Mouse (Mus musculus): ENCODE measurements around the gene Bloc1s1. TPM values are rescaled to one million over a fixed set of nuclear protein-coding genes. Genes with fewer than 3 reads are reported as not detected.
A peak's percentile ranks its signal among the peaks of the same experiment; 100 is the strongest.

Gene Bloc1s1
- polyA plus RNA-seq (2016; fragmentation: Nextera tagmentation; extraction: Ambion mirVana) = 82.5 and 83.0 TPM in 2 replicates

DNA sequence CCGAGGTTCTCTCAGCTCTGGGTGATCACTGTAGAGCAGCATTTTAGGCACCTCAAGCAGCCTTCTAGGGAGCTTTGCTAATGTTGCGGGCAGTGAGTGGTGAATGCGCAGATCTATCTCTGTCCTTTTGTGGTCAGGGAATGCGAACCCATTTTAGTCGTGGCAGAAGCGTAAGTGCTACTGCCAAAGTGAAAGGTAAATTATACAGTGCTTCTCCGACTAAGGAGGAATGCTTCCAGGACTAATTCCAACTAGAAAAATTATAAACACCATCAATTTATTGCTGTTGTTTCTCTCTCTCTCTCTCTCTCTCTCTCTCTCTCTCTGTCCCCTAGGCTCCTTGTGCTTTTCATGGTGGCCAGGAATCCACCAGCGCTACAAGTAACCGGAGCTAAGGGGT lies at the start of gene Bloc1s1:
TSS of gene Bloc1s1 (minus strand) at position 101 of the 400 bp plus-strand sequence.
- Histone ChIP-seq H3K4me3 (peak within 1 kb of the TSS; percentile 94), H3K9me3 (replicated peaks) (no peaks in the 10 kb centered on the region), H3K9ac (peak within 1 kb of the TSS; percentile 84), H3K4me2 (peak within 1 kb of the TSS; percentile 84), H3K4me1 (peaks cover 34% of the 10 kb centered on the region), H3K36me3 (0 out of 2 replicates have a peak, but pooled peaks cover 4% of the 10 kb centered on the region), H3K27me3 (replicated peaks) (peaks cover 25% of the 10 kb centered on the region), H3K27ac (peak within 1 kb of the TSS; percentile 85)
- no peak for ATAC-seq
- 56% methylated on average over 9 of the region's 9 CpGs for WGBS (ENCODE audit: insufficient replicate concordance)

DNA sequence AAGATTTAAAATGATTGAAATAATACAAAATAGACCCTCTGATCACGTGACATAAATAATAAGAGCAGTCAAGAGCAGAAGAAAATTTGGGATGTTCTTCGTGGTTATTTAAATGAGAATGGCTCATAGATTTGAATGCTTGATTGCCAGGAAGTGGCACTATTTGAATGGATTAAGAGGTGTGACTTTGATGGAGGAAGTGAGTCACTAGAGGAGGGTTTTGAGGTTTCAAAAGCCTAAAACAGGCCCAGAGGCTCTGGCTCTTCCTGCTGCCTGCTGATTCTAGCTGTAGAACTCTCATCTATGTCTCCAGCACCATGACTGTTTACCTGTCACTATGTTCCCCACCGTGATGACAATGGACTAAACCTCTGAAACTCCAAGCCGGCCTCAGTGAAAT lies 49.0 kb upstream of the Bloc1s1 start:
- Histone ChIP-seq H3K9me3 (replicated peaks) (no peaks in the 10 kb centered on the region), H3K9ac (no peak overlapping the region), H3K4me2 (no peak overlapping the region), H3K4me1 (no peaks in the 10 kb centered on the region), H3K27ac (no peak overlapping the region), H3K27me3 (replicated peaks) (peaks cover 12% of the 10 kb centered on the region), H3K4me3 (no peak overlapping the region), H3K36me3 (no peaks in the 10 kb centered on the region)
- whole genome bisulfite sequencing (ENCODE audit: insufficient replicate concordance) = 53% methylated on average over 4 of the region's 4 CpGs
- ATAC-seq = no peak

DNA sequence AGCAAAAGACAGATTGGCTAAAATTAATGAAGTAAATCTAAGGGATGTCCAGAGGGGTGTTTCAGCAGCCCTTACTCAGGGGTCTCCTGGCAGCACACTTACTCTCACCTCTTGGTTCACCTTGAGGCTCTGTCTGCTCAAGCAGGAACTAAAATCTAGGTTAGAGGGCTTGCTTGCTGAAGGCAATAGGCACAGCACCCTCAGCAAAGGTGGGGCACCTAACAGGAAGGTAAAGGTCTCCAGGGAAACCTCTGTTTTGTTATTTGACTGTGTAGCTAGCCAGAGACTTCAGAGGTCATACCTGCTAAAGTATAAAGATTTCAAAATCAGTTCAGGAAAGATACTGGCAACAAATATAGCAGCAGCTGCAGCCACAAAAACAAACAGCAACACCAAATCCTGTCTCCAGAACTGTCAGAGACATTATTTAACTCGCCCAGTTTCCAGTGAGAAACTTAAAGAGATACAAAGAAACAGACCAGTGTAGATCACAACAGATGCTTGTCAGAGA lies 47.0 kb upstream of the Bloc1s1 start:
- peaks cover 21% of the 10 kb centered on the region for H3K27me3 ChIP-seq (replicated peaks)
- no peaks in the 10 kb centered on the region for H3K9me3 ChIP-seq (replicated peaks)
- no peaks in the 10 kb centered on the region for H3K4me1 ChIP-seq
- no peaks in the 10 kb centered on the region for H3K36me3 ChIP-seq
- no peak overlapping the region for H3K4me2 ChIP-seq
- no peak overlapping the region for H3K27ac ChIP-seq
- no peak overlapping the region for H3K9ac ChIP-seq
- no peak for ATAC-seq
- H3K4me3 ChIP-seq = no peak overlapping the region
- 23% methylated on average over 1 of the region's 1 CpGs for WGBS (ENCODE audit: insufficient replicate concordance)

DNA sequence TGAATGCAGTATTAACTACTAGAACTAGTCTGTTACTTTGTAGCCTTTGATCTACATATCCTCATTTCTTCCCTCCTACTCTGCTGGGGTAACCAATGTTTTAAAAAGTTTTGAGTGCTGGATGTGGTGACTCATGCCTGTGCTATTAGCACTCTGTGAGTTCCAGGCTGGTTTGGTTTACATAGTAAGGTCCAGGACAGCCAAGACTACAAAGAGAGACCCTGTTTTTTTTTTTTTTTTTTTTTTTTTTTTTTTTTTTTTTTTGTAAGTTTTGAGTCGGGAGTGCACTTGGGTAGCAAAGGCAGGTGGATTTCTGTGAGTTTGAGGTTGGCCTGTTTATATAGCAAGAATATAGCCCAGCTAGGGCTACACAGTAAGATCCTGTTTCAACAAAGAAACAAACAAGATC lies 44.5 kb upstream of the Bloc1s1 start:
- Histone ChIP-seq H3K27ac (no peak overlapping the region), H3K9me3 (replicated peaks) (no peaks in the 10 kb centered on the region), H3K27me3 (replicated peaks) (peaks cover 21% of the 10 kb centered on the region), H3K4me3 (no peak overlapping the region), H3K4me1 (no peaks in the 10 kb centered on the region), H3K4me2 (no peak overlapping the region), H3K36me3 (no peaks in the 10 kb centered on the region), H3K9ac (no peak overlapping the region)
- 32% methylated on average over 1 of the region's 1 CpGs for WGBS (ENCODE audit: insufficient replicate concordance)
- ATAC-seq = no peak

DNA sequence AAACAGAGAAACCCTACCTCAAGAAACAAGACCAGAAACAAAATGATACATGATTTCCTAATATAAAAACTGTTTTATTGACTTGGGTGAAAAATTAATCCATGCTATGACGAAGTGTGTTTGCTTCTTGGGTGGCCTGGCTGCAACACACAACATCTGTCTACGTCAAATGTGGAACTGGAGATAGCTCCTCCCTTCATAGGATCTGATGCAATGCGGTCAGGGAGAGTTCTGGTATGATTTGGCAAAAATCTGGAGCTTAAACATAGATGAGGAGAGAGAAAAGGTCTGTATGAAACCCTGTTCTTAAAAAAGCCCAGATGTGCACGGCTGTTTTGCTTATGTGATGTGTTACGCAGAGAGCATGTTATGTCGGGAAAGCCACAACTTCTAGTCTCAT lies 42.0 kb upstream of the Bloc1s1 start:
- no peak overlapping the region for H3K4me3 ChIP-seq
- WGBS (ENCODE audit: insufficient replicate concordance) = 61% methylated on average over 6 of the region's 6 CpGs
- no peaks in the 10 kb centered on the region for H3K4me1 ChIP-seq
- no peaks in the 10 kb centered on the region for H3K9me3 ChIP-seq (replicated peaks)
- H3K27ac ChIP-seq = no peak overlapping the region
- no peak overlapping the region for H3K9ac ChIP-seq
- no peak for ATAC-seq
- peaks cover 25% of the 10 kb centered on the region for H3K27me3 ChIP-seq (replicated peaks)
- H3K4me2 ChIP-seq = no peak overlapping the region
- no peaks in the 10 kb centered on the region for H3K36me3 ChIP-seq

DNA sequence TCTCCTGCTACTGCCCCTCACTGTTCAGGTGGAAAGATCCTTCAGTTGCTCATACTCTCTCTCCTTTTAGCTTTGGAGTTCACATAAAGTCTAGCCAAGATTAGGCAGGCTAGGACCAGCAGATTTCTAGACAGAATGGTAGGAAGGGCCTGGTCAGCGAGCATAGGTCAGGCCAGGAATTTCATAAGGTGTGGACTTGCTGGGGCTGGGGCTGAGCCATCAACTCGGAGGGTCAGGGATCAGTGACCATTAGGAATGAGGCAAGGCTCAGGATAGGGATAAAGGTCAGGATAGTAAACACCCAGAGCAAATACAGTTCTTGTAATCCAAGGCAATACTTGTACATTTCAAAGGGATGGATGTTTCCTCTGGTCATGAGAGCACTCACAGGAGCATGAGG lies 41.1 kb upstream of the Bloc1s1 start:
- Histone ChIP-seq H3K4me3 (no peak overlapping the region), H3K36me3 (no peaks in the 10 kb centered on the region), H3K4me1 (no peaks in the 10 kb centered on the region), H3K4me2 (no peak overlapping the region), H3K27me3 (replicated peaks) (peaks cover 24% of the 10 kb centered on the region), H3K27ac (no peak overlapping the region), H3K9ac (no peak overlapping the region), H3K9me3 (replicated peaks) (no peaks in the 10 kb centered on the region)
- ATAC-seq = peak; percentile 80
- 43% methylated on average over 2 of the region's 2 CpGs for WGBS (ENCODE audit: insufficient replicate concordance)

DNA sequence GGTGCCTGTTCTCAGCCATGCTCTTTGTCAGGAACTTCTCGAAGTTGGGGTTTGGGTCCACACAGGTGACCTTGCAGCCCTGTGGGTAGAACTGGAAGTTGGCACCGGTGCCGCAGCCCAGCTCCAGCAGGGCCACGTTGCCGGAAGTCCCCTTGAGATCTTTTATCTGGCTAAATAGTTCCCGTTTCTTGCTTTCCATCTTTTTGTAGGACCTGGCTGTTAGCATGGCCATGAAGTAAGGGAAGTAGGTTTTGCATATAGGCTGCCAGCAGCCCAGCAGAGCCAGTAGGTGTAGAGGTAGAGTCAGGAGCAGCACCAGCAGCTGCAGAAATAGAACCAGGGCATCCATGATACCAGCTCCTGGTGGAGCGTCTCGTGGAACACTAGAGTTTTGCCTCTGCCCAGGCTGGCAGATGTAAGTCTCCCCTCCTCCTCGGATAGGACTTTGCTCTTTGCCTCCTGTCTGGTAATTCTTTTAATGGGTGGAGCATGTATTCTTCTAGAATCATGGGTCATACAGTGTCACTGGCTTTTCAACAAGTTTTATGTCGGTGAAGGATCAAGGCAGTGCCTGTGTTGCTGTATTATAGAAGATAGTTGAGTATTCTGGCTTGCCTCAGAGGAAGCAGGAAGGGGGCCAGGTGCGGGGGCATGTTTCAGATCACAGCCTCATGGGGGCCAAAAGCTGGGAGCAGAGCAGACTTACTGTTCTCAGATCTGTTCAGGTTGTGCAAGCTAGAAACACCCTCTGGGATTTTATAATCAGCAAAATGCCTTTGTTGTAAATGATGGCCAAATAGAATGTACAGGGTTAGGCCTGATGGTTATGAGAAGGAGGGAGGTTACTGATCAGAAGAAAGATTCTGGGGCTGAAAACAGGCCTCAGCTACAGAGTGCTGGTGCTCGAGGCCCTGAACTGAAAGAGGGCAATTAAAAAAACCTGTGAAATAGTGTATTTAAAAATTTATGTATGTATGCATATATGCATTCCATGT lies 37.1 kb upstream of the Bloc1s1 start, which contains the start of gene Mettl7b:
TSS of gene Mettl7b (minus strand) at position 399 of the 995 bp plus-strand sequence.
- 56% methylated on average over 12 of the region's 12 CpGs for WGBS (ENCODE audit: insufficient replicate concordance)
- Histone ChIP-seq H3K4me3 (no peak within 1 kb of the TSS), H3K36me3 (no peaks in the 10 kb centered on the region), H3K9me3 (replicated peaks) (no peaks in the 10 kb centered on the region), H3K4me2 (no peak within 1 kb of the TSS), H3K9ac (no peak within 1 kb of the TSS), H3K4me1 (no peaks in the 10 kb centered on the region), H3K27me3 (replicated peaks) (peaks cover 35% of the 10 kb centered on the region), H3K27ac (no peak within 1 kb of the TSS)
- ATAC-seq = no peak

DNA sequence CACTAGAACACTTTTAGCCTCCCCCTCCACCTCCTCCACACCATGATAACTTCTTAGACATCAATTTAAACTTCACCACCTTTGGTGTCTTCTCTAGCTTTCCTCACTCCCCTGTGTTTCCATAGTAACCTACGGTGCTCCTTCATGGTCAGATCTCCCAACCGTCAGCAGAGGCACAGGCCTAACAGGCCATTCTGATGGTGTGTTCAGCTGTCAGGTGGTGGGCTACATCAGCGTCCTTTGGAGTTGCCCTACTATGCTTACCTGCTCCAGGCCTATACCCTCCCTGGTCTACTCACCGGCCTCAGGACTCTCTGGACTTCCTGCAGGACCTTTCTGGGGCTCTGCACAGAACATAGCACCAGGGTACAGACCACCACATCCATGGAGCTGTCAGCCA lies 36.3 kb upstream of the Bloc1s1 start:
- no peak overlapping the region for H3K9ac ChIP-seq
- H3K4me1 ChIP-seq = no peaks in the 10 kb centered on the region
- H3K36me3 ChIP-seq = no peaks in the 10 kb centered on the region
- H3K27ac ChIP-seq = no peak overlapping the region
- no peak overlapping the region for H3K4me2 ChIP-seq
- no peak overlapping the region for H3K4me3 ChIP-seq
- ATAC-seq = peak; percentile 28; the same call in 1 of the 2 replicates
- peaks cover 39% of the 10 kb centered on the region for H3K27me3 ChIP-seq (replicated peaks)
- H3K9me3 ChIP-seq (replicated peaks) = no peaks in the 10 kb centered on the region
- 63% methylated on average over 4 of the region's 4 CpGs for WGBS (ENCODE audit: insufficient replicate concordance)

DNA sequence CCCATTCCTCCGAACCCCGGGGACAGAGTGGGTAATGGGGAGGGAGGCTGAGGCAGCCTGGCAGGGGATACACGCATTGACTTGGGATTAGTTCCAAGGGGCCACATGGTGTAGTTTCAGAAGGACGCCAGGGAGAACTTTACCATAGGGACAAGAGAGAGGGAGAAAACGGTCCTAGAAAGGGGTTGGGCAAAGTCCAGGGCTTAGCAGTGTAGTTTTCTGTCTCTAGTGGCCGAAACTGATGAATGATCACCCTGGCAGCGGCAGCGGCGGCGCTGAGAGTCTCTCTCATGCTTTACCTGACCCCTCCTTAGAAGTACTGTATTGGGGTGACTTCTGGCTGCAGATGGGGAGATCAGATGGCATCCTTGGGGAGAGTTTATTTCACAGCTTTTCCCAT lies 34.5 kb upstream of the Bloc1s1 start:
- H3K4me1 ChIP-seq = no peaks in the 10 kb centered on the region
- peaks cover 42% of the 10 kb centered on the region for H3K27me3 ChIP-seq (replicated peaks)
- no peak overlapping the region for H3K27ac ChIP-seq
- no peaks in the 10 kb centered on the region for H3K36me3 ChIP-seq
- no peaks in the 10 kb centered on the region for H3K9me3 ChIP-seq (replicated peaks)
- H3K4me2 ChIP-seq = no peak overlapping the region
- WGBS (ENCODE audit: insufficient replicate concordance) = 64% methylated on average over 10 of the region's 10 CpGs
- no peak overlapping the region for H3K4me3 ChIP-seq
- ATAC-seq = no peak
- H3K9ac ChIP-seq = no peak overlapping the region

DNA sequence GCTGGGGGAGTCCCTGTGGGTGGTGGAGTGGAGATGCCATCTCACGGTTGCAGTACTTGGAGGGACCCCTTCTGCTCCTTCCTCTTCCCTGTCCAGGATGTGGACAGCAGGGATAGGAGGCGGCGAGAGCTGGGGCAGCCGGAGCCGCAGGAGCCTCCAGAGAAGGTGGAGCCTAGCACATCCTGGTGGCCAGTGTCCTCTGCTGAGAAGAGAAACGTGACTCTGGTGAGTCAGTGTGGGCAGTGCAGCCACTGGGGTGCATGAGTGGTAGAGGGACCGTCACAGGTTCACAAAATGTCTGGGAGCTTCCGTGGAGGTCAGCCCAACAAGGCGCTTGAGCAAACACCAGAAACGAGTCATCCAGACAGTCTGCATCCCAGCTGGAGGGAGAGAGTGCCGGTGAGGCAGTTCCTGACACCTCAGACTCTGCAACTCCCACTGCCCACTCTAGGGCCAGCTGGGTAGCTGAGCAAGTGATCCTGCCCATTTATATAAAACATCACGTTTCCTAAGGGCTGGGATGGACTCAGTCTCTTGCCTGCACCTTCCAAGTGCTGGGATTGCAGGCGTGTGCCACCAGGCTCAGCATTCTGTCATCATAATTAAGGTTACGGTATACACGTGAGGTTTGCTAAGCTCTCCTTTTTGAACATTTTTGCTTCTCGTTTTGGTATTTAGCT lies 26.5 kb upstream of the Bloc1s1 start:
- no peak overlapping the region for H3K27ac ChIP-seq
- no peak for ATAC-seq
- no peak overlapping the region for H3K4me2 ChIP-seq
- H3K9me3 ChIP-seq (replicated peaks) = 0 out of 2 replicates have a peak, but pooled peaks cover 3% of the 10 kb centered on the region
- H3K36me3 ChIP-seq = no peaks in the 10 kb centered on the region
- peaks cover 25% of the 10 kb centered on the region for H3K27me3 ChIP-seq (replicated peaks)
- H3K4me3 ChIP-seq = no peak overlapping the region
- H3K9ac ChIP-seq = no peak overlapping the region
- 46% methylated on average over 16 of the region's 16 CpGs for WGBS (ENCODE audit: insufficient replicate concordance)
- no peaks in the 10 kb centered on the region for H3K4me1 ChIP-seq

DNA sequence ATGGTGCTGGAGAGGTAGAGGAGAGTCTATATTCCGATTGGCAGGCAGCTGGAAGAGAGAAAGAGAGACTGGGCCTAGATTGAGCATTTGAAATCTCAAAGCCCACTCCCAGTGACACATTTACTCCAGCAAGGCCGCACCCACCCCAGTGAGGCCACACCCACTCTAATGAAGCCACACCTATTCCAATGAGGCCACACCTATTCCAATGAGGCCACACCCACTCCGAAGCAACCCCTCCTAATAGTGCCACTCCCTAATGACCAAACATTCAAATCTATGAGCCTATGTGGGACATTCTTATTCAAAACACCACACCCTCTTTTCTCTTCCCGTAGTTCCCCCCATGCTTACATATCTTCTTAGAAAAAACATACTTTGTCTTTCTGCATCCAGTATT lies 23.7 kb upstream of the Bloc1s1 start:
- peaks cover 39% of the 10 kb centered on the region for H3K27me3 ChIP-seq (replicated peaks)
- H3K4me1 ChIP-seq = no peaks in the 10 kb centered on the region
- H3K4me3 ChIP-seq = no peak overlapping the region
- H3K9ac ChIP-seq = no peak overlapping the region
- WGBS (ENCODE audit: insufficient replicate concordance) = 71% methylated on average over 4 of the region's 4 CpGs
- no peak overlapping the region for H3K27ac ChIP-seq
- no peak overlapping the region for H3K4me2 ChIP-seq
- H3K36me3 ChIP-seq = no peaks in the 10 kb centered on the region
- 0 out of 2 replicates have a peak, but pooled peaks cover 3% of the 10 kb centered on the region for H3K9me3 ChIP-seq (replicated peaks)
- no peak for ATAC-seq

DNA sequence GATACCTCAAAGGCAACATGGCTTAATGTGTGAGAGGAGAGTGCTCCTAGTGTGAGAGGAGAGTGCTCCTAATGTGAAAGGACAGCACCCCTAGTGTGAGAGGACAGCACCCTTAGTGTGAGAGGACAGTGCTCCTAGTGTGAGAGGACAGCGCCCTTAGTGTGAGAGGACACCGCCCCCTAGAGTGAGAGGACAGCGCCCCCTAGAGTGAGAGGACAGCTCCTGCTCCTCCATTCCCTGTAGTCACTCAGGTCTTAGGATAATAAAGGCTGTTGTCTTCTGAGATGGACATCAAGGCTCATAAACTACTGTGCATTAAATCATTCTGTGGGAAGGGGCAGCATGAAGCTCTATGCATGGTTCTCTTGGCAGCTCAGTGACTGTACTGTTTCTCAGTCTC lies 21.8 kb upstream of the Bloc1s1 start:
- H3K4me2 ChIP-seq = no peak overlapping the region
- no peak overlapping the region for H3K27ac ChIP-seq
- no peaks in the 10 kb centered on the region for H3K36me3 ChIP-seq
- peaks cover 45% of the 10 kb centered on the region for H3K27me3 ChIP-seq (replicated peaks)
- WGBS (ENCODE audit: insufficient replicate concordance) = 20% methylated on average over 3 of the region's 3 CpGs
- H3K4me3 ChIP-seq = no peak overlapping the region
- ATAC-seq = peak; percentile 34; the same call in 1 of the 2 replicates
- H3K4me1 ChIP-seq = no peaks in the 10 kb centered on the region
- no peak overlapping the region for H3K9ac ChIP-seq
- H3K9me3 ChIP-seq (replicated peaks) = 0 out of 2 replicates have a peak, but pooled peaks cover 3% of the 10 kb centered on the region
